Mouse (Mus musculus): ENCODE results near the gene Mrpl55.

Mrpl55 gene

GRCm38 (mm10) chr11:59228122-59228953 lies 26.1 kb downstream of the Mrpl55 start, which contains the start of gene Arf1:
TSS of gene Arf1 (minus strand) at chr11:59228270.
- DNase-seq = peak; percentile 98

- DNase-seq = peak; percentile 84
Measured at GRCm38 (mm10) chr11:59230144-59230760, 28.0 kb downstream of the Mrpl55 start.

- no peak for DNase-seq
Measured at GRCm38 (mm10) chr11:59232797-59233196, 30.5 kb downstream of the Mrpl55 start.

GRCm38 (mm10) chr11:59238525-59239427 lies 36.5 kb downstream of the Mrpl55 start:
- peak; percentile 84 for DNase-seq

- no peak for DNase-seq
Measured at GRCm38 (mm10) chr11:59239428-59239785, 37.1 kb downstream of the Mrpl55 start.

GRCm38 (mm10) chr11:59239796-59240195 lies 37.5 kb downstream of the Mrpl55 start:
- no peak for DNase-seq

- DNase-seq = no peak
Measured at GRCm38 (mm10) chr11:59241841-59242240, 39.6 kb downstream of the Mrpl55 start.

GRCm38 (mm10) chr11:59243856-59244255 lies 41.6 kb downstream of the Mrpl55 start:
- DNase-seq = no peak

- no peak for DNase-seq
Measured at GRCm38 (mm10) chr11:59248101-59248500, 45.8 kb downstream of the Mrpl55 start.
